Mouse (Mus musculus) kidney, postnatal 36 days (tissue): Measurements from ENCODE around the gene Ntn4.

Source experiments
- DNase-seq, 2 experiments: peaks; one replicate each; pipeline ENCODE4 v3.0.0; 2021 to 2022; ENCODE audit warnings: mixed read lengths in 2 of 2

Ntn4 gene

DNA sequence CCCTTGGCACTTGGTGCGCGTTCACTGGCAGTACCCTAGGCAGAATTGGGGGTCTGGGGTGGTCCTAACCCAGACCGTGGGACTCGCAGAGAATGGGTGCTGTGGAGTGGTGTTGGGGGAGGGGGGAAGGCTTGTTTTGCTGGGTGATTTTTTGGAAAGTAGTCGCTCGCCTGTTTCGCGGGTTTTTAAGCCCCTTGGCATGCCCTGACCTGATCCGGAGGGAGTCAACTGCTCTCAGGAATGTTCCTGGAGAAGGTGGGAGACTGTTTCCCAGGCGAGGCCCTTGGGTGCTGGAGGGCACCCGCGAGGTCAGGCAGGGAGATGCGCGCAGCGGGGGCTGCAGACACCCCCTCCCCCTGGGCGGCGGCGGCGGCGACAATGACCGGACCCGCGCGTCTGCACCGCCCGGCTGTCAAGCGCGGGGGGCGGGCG is at the start of gene Ntn4:
Gene Ntn4, plus strand, starts transcription at position 161 of the 432 bp plus-strand sequence.
- DNase-seq = no peak

DNA sequence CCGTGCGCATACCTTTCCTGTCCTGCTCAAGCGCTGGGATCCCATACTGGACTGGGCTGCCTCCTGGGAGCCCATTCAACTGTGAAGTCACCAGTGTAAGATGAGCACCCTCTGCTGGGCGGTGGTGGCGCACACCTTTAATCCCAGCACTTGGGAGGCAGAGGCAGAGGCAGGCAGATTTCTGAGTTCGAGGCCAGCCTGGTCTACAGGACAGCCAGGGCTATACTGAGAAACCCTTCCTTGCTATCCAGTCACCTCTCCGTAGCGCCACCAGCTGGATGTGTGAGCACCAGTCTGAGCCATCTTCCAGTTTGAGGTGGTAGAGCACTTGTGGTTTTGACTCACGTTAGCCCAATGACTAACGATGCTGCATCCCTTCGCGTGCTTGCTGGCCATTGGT is 48.0 kb upstream of the Ntn4 start:
- DNase-seq = peak; percentile 33 to 63

DNA sequence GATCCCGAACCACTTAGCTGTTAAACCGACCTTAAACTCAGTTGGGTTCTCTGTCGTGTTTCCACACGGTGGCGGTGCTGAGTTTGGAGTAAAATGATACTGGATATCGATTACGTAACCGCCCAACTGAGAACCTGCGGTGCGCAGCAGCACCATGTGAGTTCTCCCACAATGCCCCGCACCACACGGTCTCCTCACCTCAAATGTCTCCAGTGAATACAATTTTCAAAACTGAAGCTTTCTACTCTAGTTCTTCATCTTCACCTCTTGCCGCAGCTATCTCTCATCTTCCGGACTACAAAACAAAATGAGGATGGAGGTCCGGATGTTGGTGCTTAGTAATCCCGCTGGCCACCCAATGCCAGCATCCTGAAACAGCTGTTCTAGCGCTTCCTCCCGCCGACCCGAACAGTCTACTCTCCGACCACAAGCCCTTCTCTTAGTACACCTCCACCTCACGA is 46.4 kb upstream of the Ntn4 start:
- DNase-seq = peak; percentile 88 to 94

DNA sequence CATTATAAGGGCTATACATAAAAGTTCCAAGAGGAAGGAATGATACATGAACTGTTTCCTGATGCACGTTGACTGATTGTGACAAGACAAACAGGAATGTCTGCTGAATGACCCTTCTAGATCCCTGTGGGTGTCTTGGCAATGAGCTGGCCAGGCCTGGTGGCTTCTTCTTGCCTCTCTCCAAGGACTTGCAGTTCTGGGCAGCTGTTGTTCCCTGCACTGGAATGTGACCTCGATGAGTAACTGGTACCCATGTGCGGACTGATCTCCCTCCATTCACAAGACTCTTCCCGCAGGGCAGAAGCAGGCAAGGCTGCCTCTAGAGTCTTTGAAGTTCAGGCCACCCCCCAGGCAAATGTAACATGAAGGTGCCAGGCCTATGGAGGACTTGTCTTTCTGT is 44.6 kb upstream of the Ntn4 start:
- DNase-seq = no peak

DNA sequence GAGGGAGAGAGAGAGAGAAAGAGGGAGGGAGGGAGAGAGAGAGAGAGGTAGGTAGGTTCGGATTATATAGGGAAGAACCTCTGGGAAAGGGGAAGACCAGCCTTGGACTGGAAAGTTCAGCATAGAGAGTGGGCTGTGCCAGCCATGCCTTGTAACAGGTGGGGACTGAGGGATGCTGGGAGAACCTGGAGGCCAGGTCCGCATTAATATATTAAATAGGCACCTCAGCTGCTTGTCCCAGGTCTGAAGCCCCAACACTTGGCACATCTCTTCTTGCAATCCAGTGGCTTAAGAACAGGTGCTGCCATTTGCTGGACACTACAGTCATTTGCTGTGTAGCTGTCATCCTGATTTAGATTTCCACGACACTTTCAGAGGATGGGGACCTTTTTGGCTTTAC is 43.8 kb upstream of the Ntn4 start:
- no peak for DNase-seq

DNA sequence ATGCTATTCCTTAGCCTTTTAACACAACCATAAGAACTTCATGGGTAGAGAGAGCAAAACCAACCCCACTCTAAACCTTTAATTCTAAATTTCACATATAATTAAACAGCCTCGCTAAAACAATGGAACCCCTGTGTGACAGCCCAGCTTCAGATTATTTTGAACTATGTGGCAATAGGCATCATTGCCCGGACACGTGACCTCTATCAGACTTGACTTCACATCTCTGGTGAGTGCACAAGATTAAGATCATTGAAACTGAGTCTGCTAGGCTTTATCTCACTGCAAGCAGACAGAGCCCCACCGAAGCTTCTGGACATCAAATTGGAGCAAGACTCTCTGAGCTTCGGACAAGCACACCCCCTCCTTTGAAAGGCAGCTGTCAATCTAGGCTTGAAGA is 38.2 kb upstream of the Ntn4 start:
- DNase-seq = no peak

DNA sequence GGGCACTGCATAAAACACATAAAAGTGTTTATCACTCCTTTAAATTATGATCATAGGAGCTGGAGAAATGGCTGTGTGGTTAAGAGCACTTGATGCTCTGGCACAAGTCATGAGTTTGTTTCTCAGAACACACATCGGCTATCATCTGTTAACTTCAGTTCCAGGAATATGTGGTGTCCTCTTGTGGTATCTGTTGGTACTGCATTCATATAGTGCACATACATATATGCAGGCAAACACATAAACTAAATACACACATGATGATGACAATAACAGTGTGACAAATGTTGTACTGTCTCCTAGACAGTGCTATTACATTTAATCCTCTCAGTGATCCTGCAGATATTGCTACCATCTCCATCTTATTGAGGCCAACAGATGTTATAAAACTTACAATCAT is 37.2 kb upstream of the Ntn4 start:
- DNase-seq = no peak

DNA sequence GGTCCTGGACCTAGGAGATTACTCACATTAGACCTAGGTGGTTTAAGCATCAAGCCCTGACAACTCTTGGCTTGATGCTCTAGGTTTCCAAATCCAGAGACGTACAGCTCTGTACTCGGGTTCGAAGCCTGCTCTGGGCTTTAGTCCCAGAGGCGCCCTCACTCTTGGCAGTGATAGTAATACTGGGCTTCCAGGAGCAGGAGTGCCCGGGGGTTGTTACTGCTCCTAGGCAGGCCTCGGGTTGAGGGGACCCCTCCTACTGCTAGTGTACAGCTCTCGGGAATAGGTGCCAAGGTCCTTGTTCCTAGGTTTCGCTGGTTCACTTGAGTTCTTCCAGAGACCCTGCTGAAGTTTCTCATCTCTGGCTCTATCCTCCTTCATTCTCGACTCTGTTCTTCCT is 34.2 kb upstream of the Ntn4 start:
- no peak for DNase-seq

DNA sequence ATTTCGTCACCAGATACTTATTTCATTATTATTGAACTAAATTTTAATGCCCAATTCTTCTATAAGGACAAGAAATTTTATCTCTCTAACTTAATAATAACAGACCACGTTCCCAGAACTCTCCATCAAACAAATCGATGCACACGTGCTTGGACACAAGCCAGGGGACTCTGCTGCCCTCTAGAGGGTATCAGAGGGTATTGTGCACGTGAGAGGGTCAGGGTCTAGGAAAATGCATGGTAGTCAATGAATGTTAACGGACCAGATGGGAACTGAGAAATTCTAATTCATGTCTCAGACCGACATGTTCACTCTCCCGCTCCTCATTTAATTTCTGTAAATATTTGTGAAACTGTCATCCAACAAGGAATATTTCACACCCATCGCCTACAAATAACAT is 32.4 kb upstream of the Ntn4 start:
- DNase-seq = no peak

DNA sequence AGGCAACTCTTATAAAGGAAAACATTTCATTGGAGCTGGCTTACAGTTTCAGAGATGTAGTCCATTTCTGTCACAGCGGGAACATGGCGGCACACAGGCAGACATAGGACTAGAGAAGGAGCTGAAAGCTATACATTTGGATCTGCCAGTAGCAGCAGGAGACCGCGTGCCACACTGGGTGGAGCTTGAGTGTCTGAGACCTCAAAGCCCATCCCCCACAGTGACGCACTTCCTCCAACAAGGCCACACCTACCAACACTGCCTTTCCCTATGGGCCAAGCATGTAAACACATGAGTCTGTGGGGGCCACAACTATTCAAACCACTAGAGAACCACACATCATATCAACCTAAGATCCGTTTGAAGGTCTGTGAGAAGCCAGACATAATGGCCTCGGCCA is 31.2 kb upstream of the Ntn4 start:
- DNase-seq = no peak

DNA sequence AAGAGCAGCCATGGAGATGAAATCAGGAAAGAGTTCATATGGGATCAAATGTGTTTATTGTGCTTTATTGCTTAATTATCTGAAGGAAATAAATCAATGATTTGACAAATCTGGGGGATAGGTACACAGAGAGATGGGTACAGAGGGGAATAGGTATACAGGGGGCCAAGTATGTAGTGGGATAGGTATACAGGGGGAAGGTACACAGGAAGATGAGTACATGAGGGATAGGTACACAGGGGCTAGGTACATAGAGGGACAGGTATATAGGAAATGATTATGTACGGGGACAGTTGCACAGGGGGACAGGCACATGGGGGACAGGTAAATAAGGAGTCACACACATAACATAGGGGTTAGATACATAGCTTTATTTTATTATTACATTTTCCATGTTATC is 29.6 kb upstream of the Ntn4 start:
- DNase-seq = no peak

DNA sequence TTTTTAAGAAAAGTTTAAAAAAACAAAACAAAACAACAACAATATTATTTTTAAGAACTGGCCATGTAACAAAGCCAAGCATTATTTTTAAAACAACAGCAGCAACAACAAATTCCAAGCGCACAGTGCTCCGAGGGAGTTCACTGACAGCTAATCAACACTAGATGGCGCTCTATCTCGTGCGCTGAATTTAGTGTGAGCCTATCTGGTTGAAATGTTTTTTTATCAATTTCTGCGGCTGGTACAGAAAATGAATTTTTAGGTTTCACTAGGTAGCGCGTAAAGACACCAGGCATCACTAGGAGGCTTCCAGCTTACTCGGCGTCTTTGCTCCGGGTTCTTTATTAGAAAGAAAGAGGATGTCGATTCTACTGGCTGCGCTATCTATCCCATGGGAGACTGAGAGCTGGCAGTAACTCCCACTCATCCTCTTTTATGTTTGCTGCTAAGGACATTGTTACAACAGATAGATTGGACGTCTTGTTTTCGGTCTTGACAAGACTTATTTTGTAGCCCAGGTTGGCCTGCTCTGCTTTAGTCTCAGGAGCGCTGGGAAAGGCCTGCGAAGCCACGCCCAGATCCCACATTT is 29.0 kb upstream of the Ntn4 start:
- DNase-seq = peak; percentile 39 to 63

DNA sequence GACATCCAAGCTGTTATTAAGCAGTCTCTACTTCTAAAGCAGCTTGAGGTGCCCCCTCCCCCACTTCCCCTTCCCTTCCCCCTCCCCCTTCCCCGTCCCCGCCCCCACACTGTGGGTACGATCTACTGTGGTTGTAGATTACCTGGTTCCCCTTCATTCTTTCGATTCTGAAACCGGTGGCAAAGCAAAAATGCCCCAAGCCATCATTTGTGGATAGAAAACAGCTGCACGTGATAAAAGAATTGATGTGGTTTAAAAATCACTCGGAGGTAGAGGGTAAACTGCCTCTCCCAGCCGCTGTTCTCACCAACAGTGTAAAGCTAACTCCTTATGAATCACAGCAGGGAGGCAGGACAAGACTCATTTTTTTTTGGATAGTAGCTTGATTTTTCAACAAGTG is 25.6 kb upstream of the Ntn4 start:
- DNase-seq = no peak

DNA sequence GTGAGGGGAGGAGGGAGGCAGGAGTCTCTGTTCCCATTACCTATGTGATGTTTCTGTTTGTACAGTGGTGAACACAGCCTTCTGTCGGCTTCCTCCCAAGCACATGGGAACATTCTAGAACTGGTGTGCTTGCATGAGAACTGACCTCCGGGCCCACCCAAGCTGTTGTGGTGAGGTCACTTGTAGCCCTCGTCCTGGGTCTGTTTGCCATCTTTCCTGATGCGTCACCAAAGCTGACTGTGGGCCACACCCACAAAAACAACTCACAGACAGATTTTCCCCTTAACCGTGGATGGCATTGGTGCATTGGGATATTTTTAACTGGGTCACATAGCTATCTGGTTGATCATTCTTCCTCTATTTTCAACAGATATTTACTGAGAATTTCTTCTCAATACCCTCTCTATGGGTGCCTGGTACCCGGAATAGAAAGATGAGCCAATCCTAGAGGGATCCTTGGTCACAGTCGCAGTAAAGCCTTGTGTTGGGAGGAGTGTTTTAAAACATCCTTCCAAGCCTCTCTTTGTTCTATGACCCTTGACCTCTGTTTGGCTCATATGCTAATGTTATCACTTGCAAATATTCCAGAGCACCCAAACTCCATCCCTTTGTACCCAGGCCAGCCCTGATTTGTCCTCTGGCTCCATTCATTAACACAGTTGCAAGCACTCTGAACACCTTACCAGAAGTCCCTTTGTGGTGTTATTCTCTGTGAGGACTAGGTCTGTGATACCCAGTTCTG is 19.9 kb upstream of the Ntn4 start:
- no peak for DNase-seq

DNA sequence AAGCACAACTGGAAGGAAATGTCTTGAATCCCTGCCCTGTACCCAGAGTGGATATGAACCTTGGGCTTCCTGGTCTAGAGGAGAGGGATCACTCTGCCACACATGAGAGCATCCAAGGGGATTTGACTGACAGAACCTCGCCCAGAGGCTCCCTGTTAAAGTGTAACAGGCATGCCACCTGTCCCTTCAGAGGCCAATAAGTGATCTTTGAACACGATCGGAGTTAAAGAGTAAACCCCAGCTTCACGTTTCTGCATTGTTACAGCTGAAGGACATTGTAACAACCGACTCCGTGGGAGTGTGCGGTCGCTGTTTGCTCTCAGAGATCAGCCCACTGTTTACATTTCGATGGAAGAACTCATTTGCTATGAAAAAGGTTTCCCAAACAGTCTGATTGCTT is 16.8 kb upstream of the Ntn4 start:
- DNase-seq = peak; percentile 74 to 90

DNA sequence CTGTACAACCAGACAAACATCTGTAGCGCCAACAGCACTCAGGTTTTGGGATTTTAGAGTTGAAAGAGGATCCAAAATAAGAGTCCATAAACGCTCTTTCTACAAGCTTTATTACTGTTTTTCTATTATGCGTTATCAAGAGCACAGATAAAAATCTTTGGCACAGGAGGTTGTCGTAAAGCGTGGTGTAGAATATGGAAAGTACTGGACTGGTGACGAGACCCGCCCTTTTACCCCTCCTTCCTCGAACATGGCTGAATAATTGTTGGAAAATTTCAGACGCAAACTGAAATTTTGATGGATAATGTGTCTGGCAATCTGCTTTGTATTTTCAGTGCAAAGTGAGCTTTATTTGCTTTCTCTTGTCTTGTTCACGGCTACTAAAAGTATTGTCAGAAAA is 16.3 kb upstream of the Ntn4 start:
- no peak for DNase-seq

DNA sequence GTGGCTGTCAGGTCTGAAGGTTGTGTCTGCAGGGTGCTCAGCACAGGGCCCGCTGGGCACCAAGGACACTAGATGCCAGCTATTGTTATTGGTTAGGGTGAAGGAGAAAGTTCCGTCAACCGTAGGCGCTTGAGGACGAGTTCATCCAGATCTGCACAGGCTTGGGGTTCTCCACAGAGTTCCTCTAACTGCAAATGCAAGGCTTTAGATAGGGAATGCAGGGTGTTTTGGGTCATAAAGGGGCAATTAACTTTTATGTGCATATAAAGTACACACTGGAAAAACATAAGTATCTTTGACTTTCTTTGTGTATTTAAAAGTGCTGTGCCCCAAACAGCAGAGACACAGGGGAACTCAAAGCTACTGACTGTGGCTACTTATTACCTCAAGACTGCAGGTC is 10.2 kb upstream of the Ntn4 start:
- no peak for DNase-seq

DNA sequence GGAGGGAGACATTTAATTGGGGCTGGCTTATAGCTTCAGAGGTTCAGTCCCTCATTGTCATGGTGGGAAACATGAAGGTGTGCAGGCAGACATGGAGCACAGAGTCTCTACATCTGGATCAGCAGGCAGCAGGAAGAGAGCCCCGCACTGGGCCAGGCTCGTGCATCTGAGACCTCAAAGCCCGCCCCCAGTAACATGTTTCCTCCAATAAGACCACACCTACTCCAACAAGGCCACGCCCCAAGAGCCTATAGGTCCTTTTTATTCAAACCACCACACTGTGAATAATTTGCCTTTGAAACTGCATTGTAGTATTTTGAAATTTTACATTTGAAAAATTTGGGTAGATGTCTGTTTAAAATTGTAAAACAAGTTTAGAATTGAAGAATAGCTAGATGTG is 8.4 kb upstream of the Ntn4 start:
- no peak for DNase-seq

DNA sequence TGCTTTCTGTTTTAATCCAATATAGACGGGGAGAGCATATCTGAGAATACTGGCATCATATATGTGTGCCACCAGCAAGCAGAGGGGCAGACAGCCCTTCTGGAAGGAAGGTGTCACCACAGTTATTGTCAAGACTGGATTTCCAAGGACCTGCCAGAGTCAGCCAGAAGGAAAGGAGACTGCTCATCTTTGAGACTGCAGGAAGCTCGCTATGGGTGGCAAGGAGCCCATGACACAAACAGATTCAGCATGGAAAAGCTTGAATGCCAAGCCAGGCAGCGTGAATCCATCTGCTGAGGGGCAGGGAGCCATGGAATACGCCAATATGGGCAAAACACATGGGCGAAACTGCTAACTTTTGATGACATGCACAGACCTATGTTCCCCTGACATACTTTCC is 6.9 kb upstream of the Ntn4 start:
- no peak for DNase-seq

DNA sequence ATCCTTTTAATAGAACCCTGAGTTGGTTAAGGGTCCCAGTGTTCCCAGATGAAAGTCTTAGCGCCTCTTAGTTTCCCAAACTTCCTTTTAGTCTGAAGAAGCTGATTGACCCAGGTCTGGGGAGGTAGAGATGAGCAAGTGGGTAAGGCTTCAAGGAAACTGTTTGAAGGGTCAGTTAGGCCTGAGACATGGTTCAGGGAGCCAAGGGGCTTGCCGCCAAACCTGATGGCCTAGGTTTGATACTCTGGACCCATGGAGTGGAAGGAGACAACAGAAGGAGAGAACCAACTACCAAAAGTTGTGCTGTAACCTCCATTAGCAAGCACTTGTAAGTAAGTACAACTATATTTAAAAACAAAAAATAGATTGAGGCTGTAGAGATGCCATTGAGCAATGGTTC is 6.5 kb upstream of the Ntn4 start:
- DNase-seq = no peak

DNA sequence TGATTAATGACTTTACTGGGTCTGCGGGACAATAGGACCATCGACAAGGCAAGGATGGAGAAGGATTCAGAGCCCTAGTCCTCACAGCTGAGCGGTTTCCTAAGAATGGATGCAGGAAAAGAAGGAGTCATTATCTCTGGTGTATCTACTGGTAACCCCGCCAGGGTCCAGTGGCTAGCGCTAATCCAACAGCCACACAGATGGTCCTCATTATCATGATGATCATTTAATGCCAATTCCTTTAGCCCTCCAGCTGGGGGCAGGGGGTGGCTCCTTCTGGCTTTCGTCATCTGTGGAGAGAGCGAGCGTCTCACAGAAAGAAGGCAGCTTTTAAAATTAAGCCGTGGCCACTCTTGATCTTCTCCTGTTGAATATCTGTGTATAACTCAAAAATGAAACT is 4.5 kb upstream of the Ntn4 start:
- no peak for DNase-seq

DNA sequence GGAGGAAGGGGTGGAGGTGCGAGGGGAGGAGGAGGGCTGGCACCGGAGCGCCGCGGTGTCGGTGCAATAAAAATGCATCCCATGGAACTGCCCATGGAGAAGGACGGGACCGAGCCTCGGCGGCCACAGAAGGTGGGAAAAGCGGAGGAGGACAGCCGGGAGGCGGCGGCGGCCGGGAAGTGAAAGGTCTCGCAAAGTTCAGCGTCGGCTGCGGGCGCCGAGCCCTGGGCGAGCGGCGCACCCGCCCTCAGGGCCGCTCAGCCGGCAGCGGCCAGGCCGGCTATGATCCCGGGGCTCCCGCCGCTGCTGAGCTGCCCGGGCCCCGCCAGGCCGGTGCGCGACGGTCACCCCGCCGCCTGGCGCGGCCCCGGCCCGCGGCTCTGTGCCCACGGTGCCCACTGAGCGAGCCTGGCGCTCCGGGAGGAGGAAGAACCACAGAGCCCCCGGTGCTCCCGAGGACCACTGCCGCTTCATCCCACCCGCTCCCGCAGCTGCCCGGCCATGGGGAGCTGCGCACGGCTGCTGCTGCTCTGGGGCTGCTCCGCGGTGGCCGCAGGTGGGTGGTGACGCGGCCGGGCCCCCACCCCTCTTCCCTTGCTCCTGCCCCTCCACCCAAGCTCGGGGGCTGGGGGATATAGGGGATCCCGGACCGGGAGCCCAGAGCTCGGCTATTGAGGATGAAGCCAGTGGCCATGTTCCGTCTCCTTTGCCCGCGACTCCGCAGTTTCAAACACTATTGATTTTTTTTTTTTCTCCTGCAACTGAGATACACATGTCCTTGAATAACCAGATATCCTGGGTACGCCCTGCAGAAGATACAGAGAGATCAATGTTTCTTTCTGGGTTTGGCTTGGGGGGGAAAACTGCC is 706 bp downstream of the Ntn4 start:
- DNase-seq = peak; percentile 62 to 73

DNA sequence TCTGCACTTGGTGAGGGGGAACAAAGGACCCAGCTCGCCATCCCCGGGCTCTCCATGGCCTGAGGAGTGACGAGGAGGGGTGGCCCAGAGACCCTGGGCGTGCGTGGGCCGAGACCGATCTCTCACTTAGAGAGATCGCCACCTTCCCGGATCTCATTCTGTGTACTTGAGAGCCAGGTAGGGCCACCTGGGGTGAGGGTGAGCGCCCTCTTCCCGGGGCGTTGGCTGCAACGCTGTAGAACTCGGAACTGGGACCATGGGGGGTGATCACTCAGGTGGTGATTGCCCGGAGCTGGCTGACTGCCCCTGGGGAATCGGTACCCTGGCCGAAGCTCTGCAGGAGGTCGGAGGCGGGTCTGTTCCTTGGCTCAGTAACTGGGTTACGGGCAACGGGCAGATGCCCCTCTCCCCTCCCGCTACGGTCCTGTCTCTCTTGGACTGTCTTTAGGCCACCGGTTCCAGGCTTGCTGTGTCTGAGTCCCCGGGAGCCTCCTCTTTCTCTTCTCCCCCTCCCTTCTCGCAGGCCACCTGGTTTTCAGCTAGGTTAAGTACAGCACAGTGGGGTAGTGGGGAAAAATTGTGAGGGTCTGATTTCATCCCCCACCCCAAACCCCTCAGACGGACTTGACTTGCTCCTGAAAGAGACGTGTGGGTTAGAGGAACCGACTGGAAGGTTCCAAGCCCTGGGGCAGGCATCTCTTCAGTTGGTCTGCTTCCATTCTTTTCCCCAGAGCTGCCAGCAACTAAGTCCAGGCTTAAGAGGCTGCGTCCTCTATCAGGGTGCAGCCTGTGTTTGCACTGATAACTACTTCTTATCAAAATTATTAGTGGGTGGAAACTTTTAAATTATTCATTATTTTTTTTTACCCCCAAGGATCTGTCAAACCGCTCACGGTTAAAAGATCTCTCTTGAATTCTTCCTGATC is 1.6 kb downstream of the Ntn4 start:
- DNase-seq = peak; percentile 89
